Mouse (Mus musculus) urinary bladder, postnatal 25 days (tissue): Measurements from ENCODE around the gene Large1.
"Not testable (repeated sequence)": the region's sequence is repeated elsewhere in the genome, so short reads cannot be mapped to it uniquely, and the experiment has no call there.

Experiments used
- DNase-seq: peaks from one replicate; pipeline ENCODE4 v3.0.0; 2022; ENCODE audit warnings: low spot score

Gene Large1

DNA sequence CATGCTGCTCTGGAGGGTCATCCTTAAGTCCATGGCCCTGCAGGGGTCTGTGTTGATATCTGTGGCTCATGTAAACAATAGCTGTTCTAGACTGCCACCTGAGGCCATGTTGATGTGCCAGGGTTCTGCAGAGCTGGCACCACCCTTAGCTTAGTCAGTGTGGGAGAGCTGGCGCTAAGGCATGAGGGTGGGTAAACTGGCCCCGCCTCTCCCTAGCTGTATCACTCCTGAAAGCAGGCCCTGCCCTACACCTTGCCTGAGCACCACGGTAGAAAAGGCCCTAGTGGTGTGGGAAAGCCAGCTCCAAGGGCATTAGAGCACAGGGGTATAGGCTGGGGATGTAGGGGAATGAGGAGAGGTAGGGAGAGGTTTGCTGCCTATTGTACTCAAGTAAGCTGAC is 191.3 kb downstream of the Large1 start:
- DNase-seq = no peak

GRCm38 (mm10) chr8:73161564-73161963 is 191.8 kb downstream of the Large1 start:
- DNase-seq = no peak

DNA sequence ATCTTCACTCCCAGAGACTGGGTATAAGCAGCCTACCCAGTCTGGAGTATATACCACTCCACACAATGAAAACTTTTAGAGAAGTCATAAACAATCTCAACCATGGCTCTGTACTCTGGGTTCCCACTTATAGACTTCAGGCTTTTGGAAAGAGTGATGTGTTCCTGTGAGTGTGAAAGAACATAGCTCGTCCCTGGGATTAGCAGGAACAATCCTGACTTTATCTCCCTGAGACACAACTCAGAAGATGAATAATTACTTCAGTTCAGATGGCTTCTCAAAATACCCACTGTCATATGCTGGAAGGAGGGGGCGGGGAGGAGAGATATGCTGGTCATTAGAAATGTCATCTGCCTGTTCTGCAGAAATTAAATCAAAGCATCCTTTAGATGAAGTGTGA is 192.4 kb downstream of the Large1 start:
- no peak for DNase-seq

DNA sequence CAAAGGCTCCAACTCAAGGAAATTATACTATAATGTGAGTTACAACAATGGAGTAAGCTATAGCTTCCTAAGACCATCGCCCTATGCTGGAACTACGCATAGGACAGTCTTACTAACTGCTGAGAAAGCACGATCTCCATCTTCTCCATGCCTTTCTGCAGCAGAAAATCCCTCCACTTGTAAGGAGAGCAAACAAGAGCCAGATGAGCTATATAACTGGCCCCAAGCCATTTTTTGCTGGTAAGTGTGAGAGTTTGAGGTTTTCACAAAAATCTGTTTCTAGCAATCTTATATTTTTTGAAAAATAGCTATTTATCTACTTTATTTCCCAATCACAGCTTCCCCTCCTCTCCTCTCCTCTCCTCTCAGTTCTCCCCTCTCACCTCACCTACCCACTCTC is 206.1 kb downstream of the Large1 start:
- no peak for DNase-seq

GRCm38 (mm10) chr8:73142660-73143395 is 210.5 kb downstream of the Large1 start:
- DNase-seq = no peak

DNA sequence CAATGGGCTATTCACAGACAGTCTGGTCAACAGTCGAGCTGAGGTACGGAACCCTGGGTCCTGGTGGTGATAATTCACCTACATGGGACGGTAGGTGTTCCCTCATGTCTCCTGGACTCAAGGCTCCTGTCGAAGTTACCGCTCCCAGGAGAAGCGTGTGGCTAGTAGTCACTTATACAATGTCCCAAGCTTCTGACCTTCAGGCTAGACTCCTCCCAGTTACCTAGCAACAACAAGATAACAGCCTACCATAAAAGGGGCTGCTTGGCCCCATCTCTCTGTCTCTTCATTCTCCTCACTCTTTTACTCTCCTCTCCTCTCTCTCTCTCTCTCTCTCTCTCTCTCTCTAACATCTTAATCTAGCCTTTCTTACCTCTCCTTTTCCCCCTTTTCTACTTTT is 217.9 kb downstream of the Large1 start:
- DNase-seq = no peak

GRCm38 (mm10) chr8:73132080-73132479 is 221.3 kb downstream of the Large1 start:
- no peak for DNase-seq

DNA sequence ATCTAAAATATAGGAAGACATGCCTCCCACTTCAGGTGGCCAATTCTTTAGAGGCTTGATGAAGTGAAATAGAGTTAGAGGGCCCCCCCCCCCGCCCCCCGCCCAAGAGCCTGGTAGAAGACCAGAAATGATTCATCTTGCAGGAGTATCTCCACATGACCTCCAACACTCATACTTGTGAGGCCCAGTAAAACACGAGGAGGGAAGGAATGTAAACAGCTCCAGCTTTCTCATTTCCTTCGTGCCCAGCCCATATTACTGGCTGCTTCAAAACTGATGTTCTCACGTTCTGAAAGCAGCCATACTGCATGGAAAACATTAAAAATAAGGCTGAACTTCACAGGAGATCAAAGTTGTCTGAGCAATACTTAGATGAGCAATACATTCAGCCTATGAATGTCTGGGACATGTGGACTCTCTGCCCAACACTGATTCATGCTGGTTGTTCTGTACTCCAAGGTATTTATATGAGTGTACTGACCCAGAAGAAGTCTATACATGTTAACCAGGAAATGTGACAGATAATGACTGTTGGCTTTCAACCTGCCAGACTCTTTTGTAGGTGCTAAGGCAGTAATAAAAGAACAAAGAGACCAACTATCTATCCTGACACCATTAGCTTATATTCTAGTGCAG is 229.4 kb downstream of the Large1 start:
- no peak for DNase-seq

DNA sequence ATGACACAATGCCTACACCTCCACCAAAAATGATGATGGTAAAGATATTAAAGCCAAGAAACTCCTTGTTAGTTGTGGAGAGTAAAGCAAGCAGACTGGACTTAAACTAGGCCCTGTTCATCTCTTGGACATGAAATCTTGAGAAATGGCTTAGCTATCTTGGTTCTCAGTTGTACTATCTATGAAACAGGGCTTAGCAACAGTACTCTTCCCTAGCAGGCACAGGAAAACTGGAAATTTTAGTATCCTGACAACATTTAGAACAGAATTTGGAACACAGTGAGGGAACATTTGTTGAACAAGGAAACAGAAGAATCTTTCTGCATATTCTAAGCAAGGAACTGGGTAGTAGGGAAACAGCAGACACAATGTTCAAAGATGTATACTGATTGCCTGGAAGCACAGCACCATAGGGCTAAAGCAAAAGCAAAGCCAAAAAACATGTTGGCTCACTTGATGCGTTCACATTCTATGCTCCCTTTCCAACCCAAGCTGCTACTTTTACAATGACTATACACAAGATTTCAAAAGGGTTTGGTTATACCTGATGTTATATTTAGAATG is 240.9 kb downstream of the Large1 start:
- no peak for DNase-seq

GRCm38 (mm10) chr8:73104089-73104488 is 249.3 kb downstream of the Large1 start:
- DNase-seq = no peak

DNA sequence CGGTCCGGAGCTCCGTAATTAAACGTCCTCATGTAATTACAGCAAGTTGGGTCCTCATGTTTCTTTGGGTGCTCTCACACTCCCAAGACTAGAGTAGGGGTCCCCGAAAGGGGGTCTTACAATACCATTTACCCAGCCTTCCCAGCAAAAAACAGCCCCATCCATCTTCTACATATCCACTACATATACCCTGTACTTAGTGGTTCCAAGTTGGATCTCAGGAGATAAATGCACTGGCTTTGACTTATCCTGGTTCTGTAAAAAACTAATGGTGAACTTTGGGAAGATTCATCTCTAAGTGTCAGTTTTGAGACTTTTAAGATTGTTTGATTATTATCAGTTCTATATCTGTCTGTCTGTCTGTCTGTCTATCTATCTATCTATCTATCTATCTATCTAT is 252.3 kb downstream of the Large1 start:
- DNase-seq = no peak

DNA sequence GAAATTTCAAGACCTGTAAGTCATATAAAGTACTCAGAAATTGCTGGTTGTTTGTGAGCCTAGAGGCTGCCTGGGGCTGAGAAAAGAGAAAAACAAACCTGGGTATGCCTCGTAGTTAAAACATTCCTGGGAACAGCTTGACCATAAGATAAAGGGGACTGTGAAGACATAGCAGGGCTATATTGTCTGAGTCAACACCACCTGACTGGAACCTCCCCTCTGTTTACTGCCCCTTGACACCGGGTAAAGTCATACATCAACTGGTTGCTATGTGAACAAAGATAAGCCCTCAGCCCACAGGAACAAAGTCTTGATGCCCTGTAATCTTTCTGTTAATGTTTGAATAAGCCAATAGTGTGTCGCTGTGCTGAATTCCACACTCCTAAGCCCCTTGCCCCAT is 252.7 kb downstream of the Large1 start:
- DNase-seq = not testable (repeated sequence)

GRCm38 (mm10) chr8:73099542-73099941 is 253.8 kb downstream of the Large1 start:
- no peak for DNase-seq

DNA sequence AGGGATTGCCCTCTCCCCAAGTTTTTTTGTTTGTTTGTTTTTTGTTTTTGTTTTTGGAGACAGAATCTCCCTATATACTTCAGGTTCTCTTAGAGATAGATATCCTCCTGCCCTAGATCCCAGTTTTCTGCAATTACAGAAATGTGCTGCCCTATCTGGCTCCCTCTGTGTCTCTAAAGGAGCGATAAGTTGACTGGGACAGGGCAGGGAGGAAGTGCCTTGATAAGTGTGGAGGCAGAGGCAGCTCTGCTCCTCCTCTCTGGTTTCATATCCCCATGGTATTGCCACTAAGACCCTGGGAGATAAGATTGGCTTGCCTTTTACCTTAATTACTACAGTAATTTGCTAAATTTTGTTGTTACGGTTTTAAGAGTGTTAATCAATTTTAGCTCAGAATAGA is 256.4 kb downstream of the Large1 start:
- DNase-seq = no peak

DNA sequence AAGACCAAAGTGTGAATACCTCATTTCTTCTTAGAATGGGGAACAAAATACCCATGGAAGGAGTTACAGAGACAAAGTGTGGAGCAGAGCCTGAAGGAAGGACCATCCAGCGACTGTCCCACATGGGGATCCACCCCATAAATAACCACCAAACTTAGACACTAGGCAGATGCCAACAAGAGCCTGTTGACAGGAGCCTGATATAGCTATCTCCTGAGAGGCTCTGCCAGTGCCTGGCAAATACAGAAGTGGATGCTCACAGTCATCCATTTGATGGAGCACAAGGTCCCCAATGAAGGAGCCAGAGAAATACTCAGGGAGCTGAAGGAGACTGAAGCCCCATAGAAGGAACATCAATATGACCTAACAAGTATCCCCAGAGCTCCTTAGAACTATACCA is 275.6 kb downstream of the Large1 start:
- DNase-seq = not testable (repeated sequence)

GRCm38 (mm10) chr8:73061410-73061809 is 291.9 kb downstream of the Large1 start:
- no peak for DNase-seq

GRCm38 (mm10) chr8:73054726-73055125 is 298.6 kb downstream of the Large1 start:
- no peak for DNase-seq

DNA sequence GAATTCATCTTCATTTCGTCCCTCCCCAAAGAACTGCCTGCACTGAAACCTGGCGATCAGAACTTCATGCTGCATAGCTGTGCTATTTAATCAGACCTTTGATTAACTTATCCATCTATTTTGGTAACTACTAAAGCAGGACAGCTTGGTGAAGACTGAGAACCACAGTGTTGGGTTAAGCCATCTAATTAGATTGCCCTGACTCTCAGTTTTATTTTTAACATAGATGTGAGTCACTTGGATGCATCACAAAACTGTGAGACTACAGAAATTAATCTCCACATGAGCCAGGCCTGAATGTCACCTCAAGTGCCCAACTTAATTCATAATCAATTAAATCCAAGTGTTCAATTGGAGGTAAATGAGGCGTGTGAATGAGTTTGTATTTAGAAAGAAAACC is 299.5 kb downstream of the Large1 start:
- no peak for DNase-seq

- no peak for DNase-seq
Measured at GRCm38 (mm10) chr8:73052414-73052813, 300.9 kb downstream of the Large1 start.

GRCm38 (mm10) chr8:73048136-73048535 is 305.2 kb downstream of the Large1 start:
- DNase-seq = no peak

DNA sequence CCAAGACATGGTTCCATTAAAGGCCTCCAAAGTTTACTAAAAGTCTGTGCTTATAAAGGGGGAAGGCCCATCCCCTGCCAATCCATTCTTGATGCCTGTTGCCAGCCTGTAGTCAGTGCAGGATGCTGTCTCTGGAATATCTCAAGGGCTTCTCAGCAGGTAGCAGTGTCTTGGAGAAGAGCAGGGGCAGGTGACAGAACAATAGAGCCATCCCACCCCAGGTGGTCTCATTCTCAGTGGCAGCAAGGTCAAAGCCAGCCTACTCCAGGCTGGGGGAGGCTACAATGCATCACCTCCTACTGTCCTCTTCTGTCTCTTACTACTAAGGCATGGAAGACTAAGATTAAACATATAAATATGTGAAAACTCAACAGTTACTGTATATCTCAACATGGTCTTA is 323.6 kb downstream of the Large1 start:
- DNase-seq = no peak

- DNase-seq = no peak
Measured at GRCm38 (mm10) chr8:73018241-73018640, 335.1 kb downstream of the Large1 start.

DNA sequence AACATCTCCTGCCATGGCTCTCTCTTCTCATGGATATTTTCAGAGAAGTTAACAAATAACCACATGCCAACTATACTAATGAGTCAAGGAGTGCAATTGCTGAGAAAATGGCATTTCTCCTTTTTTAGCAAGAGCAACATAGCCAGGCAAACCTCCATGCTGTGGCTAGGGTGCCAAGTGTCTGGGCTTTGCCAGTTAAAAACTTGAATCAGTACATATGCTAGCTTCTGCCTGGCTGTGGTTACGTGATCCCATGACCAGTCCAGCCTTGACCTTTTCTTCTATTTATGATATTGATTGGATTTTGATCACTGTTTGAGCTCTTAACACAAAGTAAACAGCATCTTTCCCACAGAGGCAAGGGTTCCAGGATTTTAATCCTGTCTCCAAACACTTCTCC is 335.7 kb downstream of the Large1 start:
- DNase-seq = no peak

DNA sequence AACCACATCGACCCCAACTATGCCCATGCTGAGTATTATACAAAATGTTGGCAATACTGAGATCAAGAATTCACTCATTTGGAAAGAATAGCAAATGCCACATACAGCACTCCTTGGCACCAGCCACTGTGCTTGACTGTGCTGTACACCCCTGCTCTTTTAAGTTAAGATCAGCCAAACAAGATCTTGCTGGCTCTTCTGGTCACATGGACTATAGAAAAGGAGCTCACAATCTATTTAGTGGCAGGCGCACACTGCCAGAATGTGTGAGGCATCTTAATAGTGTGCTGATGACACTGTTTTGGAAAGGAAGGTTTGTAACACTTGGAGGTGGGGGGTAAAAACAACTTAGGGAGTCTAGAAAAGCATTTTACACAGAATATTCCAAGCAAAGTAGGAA is 337.0 kb downstream of the Large1 start:
- DNase-seq = no peak
